Mouse (Mus musculus): ENCODE results near the gene Clec16a. TPM values are rescaled to one million over a fixed set of nuclear protein-coding genes. Genes with fewer than 3 reads are reported as not detected.

The Clec16a gene
- total and polyA plus RNA-seq, 3 experiments, result 20.0 to 24.2 (median 20.5) TPM

GRCm38 (mm10) chr16:10542698-10543365 lies 2.3 kb upstream of the Clec16a start, which contains the start of gene Dexi (continued):
- TF ChIP-seq USF1 (IDR thresholded peaks at IDR 0.05; ENCODE audit: low read depth, low read length) (no peak), CTCF (conservative IDR thresholded peaks at IDR 0.05 in 1 of 2, IDR thresholded peaks at IDR 0.05 in 1 of 2; ENCODE audit: low read depth in 2 of 2, low read length in 2 of 2) (peak in 1 of 2 experiments; percentile 31; a peak in 2 of 4 replicates), GABPA (IDR thresholded peaks at IDR 0.05; ENCODE audit: insufficient replicate concordance, low read depth, low read length) (no peak), ZNF384 (IDR thresholded peaks at IDR 0.05; ENCODE audit: low read depth, low read length) (no peak), MEF2A (IDR thresholded peaks at IDR 0.05; ENCODE audit: borderline replicate concordance, low read depth, low read length) (no peak), MAX (IDR thresholded peaks at IDR 0.05; ENCODE audit: low read length) (peak; percentile 40; the same call in 1 of the 2 replicates), ZC3H11A (IDR thresholded peaks at IDR 0.05; ENCODE audit: low read depth, low read length) (no peak), RAD21 (IDR thresholded peaks at IDR 0.05; ENCODE audit: low read depth, low read length) (no peak; the same call in none of the 2 replicates), SIN3A (IDR thresholded peaks at IDR 0.05; ENCODE audit: low read length) (no peak)

- in situ Hi-C loops (cut with MboI; ENCODE audit: low pct_ligation_motif_present, low pct_unique_long_range_greater_than_20kb, low sequenced_read_pairs), result loop anchor here (25.0 kb wide), 1 partner anchor 460 kb away; no protein-coding TSS in a partner anchor
- TF ChIP-seq BHLHE40 (IDR thresholded peaks at IDR 0.05; ENCODE audit: low read depth, low read length) (no peak), UBTF (IDR thresholded peaks at IDR 0.05; ENCODE audit: low read depth, low read length) (no peak), POLR2A (IDR thresholded peaks at IDR 0.05; ENCODE audit: low read depth, low read length) (no peak), RCOR1 (conservative IDR thresholded peaks at IDR 0.05; ENCODE audit: low read depth, low read length) (no peak), CTCF (conservative IDR thresholded peaks at IDR 0.05 in 1 of 2, IDR thresholded peaks at IDR 0.05 in 1 of 2; ENCODE audit: low read depth in 2 of 2, low read length in 2 of 2) (no peak), CHD2 (IDR thresholded peaks at IDR 0.05; ENCODE audit: low read length) (no peak)
- DNase-seq (ENCODE audit: extremely low read depth), result no peak
- H3K36me3 ChIP-seq (replicated peaks in 1 of 2; ENCODE audit: control insufficient read depth in 1 of 2, insufficient read depth in 1 of 2, low read length in 1 of 2), result peaks cover 0 to 20% of the 10 kb centered on the region in 2 experiments
- no peak overlapping the region for H3K4me2 ChIP-seq (ENCODE audit: insufficient read depth, low read depth, poor library complexity, severe bottlenecking)
- H3K27me3 ChIP-seq (replicated peaks), result peaks cover 2% of the 10 kb centered on the region
- no peaks in the 10 kb centered on the region for H3K9me3 ChIP-seq (replicated peaks; ENCODE audit: low read length)
- H3K79me2 ChIP-seq (replicated peaks; ENCODE audit: control insufficient read depth, extremely low read depth, insufficient read depth, poor library complexity, severe bottlenecking), result peaks cover 14% of the 10 kb centered on the region
- no peak overlapping the region for H3K27ac ChIP-seq (ENCODE audit: insufficient read depth, low read depth)
- dilution Hi-C loops (cut with MboI; ENCODE audit: extremely low pct_ligation_motif_present, extremely low pct_unique_long_range_greater_than_20kb, low sequenced_read_pairs), result no loop called here
- H3K4me1 ChIP-seq (ENCODE audit: control insufficient read depth in 1 of 2, insufficient read depth in 2 of 2), result peaks cover 6 to 35% of the 10 kb centered on the region in 2 experiments; a peak in 3 of 4 replicates
- H3K9ac ChIP-seq (ENCODE audit: insufficient read depth, low read depth), result no peak overlapping the region
- no peak overlapping the region for H3K4me3 ChIP-seq (replicated peaks in 1 of 3; ENCODE audit: low read depth in 2 of 3, low read length in 2 of 3, poor library complexity in 1 of 3)
Observed at GRCm38 (mm10) chr16:10546865-10547264, 1.7 kb downstream of the Clec16a start.

- in situ Hi-C loops (cut with MboI; ENCODE audit: low pct_ligation_motif_present, low pct_unique_long_range_greater_than_20kb, low sequenced_read_pairs), result loop anchor here (25.0 kb wide), 1 partner anchor 462 kb away; no protein-coding TSS in a partner anchor
- Histone ChIP-seq H3K27ac (ENCODE audit: insufficient read depth, low read depth) (no peak overlapping the region), H3K9ac (ENCODE audit: insufficient read depth, low read depth) (no peak overlapping the region), H3K27me3 (replicated peaks) (peaks cover 2% of the 10 kb centered on the region), H3K4me2 (ENCODE audit: insufficient read depth, low read depth, poor library complexity, severe bottlenecking) (no peak overlapping the region), H3K4me3 (replicated peaks in 1 of 3; ENCODE audit: low read depth in 2 of 3, low read length in 2 of 3, poor library complexity in 1 of 3) (no peak overlapping the region), H3K36me3 (replicated peaks in 1 of 2; ENCODE audit: control insufficient read depth in 1 of 2, insufficient read depth in 1 of 2, low read length in 1 of 2) (peaks cover 0 to 24% of the 10 kb centered on the region in 2 experiments), H3K9me3 (replicated peaks; ENCODE audit: low read length) (no peaks in the 10 kb centered on the region), H3K79me2 (replicated peaks; ENCODE audit: control insufficient read depth, extremely low read depth, insufficient read depth, poor library complexity, severe bottlenecking) (peaks cover 14% of the 10 kb centered on the region), H3K4me1 (ENCODE audit: control insufficient read depth in 1 of 2, insufficient read depth in 2 of 2) (peaks cover 4 to 28% of the 10 kb centered on the region in 2 experiments; a peak in 3 of 4 replicates)
- DNase-seq (ENCODE audit: extremely low read depth), result no peak
- TF ChIP-seq USF2 (conservative IDR thresholded peaks at IDR 0.05; ENCODE audit: low read depth, low read length), result no peak
- TF ChIP-seq USF1 (IDR thresholded peaks at IDR 0.05; ENCODE audit: low read depth, low read length), result no peak
- TF ChIP-seq PAX5 (IDR thresholded peaks at IDR 0.05; ENCODE audit: low read length), result no peak
- TF ChIP-seq TCF12 (IDR thresholded peaks at IDR 0.05; ENCODE audit: low read depth, low read length), result no peak
- TF ChIP-seq MYC (IDR thresholded peaks at IDR 0.05; ENCODE audit: low read depth, low read length), result no peak
- no peak for TF ChIP-seq TBP (conservative IDR thresholded peaks at IDR 0.05; ENCODE audit: low read depth, low read length)
- no peak for TF ChIP-seq SIN3A (IDR thresholded peaks at IDR 0.05; ENCODE audit: low read length)
- no peak for TF ChIP-seq MXI1 (IDR thresholded peaks at IDR 0.05; ENCODE audit: low read depth, low read length)
- TF ChIP-seq ZMIZ1 (IDR thresholded peaks at IDR 0.05; ENCODE audit: low read depth, low read length), result no peak
- TF ChIP-seq SMC3 (IDR thresholded peaks at IDR 0.05; ENCODE audit: low read depth, low read length), result no peak
- no peak for TF ChIP-seq KAT2A (IDR thresholded peaks at IDR 0.05; ENCODE audit: insufficient replicate concordance, low read length)
- TF ChIP-seq POLR2AphosphoS2 (IDR thresholded peaks at IDR 0.05; ENCODE audit: low read depth, low read length), result no peak
- no peak for TF ChIP-seq JUND (conservative IDR thresholded peaks at IDR 0.05; ENCODE audit: low read depth, low read length)
- TF ChIP-seq IRF4 (IDR thresholded peaks at IDR 0.05; ENCODE audit: low read depth, low read length), result no peak
- no peak for TF ChIP-seq MAX (IDR thresholded peaks at IDR 0.05; ENCODE audit: low read length)
- TF ChIP-seq E2F4 (IDR thresholded peaks at IDR 0.05; ENCODE audit: insufficient replicate concordance, low read depth, low read length), result no peak
- dilution Hi-C loops (cut with MboI; ENCODE audit: extremely low pct_ligation_motif_present, extremely low pct_unique_long_range_greater_than_20kb, low sequenced_read_pairs), result no loop called here
Observed at GRCm38 (mm10) chr16:10548938-10549337, 3.8 kb downstream of the Clec16a start.
